Mouse (Mus musculus) neutrophil, adult 65 days (primary cell): ENCODE measurements around the gene Pdia5. TPM values are rescaled to one million over a fixed set of nuclear protein-coding genes. Genes with fewer than 3 reads are reported as not detected.

Experiments
- total RNA-seq: library from RNA; stranded (reverse); gene quantifications from 2 replicates; pipeline ENCODE4 v1.2.4, GENCODE M21; 2023

Pdia5 gene
- total RNA-seq, result 2.2 and 3.6 TPM in 2 replicates

DNA sequence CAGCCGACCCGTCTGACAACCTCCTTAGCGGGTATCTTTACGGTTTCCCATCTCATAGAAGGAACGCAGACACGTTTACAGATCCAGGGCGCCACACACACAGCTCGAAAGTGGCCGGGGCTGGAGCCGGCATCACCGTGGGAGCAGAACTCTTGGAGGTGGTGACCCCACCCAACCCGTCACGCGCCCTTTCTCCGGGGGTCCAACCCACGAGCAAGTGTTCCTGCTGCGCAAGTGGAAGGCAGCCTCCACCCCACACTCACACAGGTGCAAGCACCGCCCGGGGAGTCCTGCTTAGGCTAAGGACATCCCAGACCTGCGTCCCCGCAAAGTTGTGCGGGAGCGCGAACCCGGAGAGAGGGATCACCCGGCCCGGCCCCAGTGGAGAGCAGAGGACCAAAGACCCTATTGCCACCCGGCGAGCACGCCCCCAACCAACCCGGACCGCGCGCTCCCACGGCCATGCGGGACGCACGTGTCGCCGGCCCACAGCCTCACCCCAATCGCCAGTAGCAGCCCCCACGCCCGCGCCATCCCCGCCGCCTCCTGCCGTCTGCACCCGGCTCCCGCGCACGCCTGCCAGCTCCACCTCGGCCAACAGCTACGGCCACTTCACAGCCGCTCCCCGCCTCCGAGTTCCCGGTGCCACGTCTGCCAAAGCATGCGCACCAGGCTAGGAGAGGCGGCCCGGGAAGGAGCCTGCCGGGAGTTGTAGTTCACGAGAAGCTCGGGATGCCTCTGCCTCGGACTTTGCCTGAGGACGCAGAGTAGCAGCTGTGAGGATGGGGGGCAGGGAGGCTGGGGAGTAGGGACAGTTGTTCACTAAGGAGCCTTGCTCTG lies at the start of gene Pdia5:
Gene Pdia5 (minus strand): TSS at position 643 of the 840 bp plus-strand sequence.

DNA sequence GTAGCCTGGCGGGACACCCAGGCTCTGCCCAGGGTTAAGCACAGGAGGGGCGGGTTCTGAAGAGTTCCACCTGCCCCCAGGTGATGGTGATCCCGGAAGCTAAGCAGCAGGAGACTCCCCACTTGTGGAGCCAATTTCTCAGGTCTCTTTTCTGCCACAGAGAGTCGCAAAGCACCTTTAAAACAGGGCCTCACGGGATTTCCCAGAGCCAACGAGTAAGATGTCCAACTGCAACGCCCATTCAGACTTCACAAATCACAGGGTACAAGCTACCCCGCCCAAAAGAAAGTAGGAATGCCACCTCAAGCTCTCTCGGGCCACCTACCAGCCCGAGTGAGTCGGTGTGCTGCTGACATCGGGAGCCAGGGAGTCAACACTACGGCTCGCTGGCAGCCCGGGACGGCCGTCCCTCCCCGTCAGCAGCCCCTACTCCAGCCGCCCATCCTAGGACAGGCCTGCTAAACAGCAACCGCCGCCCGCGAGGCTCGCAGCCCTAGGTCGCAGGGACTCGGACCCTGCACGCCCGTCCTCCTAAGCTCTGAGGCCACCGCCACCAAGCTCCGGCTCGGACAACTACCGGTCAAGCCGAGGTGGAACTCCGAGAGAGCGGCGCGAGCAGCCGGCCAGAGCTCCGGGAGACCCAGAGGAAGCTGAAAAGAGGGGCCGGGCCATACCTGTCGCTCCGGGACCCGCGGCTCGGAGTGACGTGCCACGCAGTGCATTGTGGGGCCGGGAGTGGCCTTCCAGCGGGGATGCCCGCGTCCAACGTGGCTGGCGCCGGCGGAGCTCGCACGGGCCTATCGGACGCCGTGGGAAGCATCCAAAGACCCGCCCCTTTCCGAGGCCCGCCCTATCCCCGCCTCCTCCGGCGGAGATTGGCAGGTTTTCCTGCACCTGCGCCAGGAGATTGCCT lies 127.3 kb downstream of the Pdia5 start, which contains the start of gene Sec22a:
Gene Sec22a (minus strand): TSS at position 769 of the 913 bp plus-strand sequence.

Other genes with a start within 250 kb of the Pdia5 start
- 4.3 and 4.4 TPM in 2 replicates for gene Sec22a, start 127.0 kb downstream of the Pdia5 start, total RNA-seq
- not detected in 2 replicates for gene Sema5b, start 50.3 kb upstream of the Pdia5 start, total RNA-seq